Mouse (Mus musculus) T-helper 1 cell (primary cell): ENCODE measurements around the gene Rsph14.
"Not testable (repeated sequence)": the region's sequence is repeated elsewhere in the genome, so short reads cannot be mapped to it uniquely, and the experiment has no call there.

Source experiments
- in situ Hi-C: fragments of 300-600 bp; cut with MboI, MseI; formaldehyde crosslinking; loops from one replicate; pipeline ENCODE4 v1.15.1; 2025; ENCODE audit warnings: high pct_unique_total_duplicates

The Rsph14 gene

DNA sequence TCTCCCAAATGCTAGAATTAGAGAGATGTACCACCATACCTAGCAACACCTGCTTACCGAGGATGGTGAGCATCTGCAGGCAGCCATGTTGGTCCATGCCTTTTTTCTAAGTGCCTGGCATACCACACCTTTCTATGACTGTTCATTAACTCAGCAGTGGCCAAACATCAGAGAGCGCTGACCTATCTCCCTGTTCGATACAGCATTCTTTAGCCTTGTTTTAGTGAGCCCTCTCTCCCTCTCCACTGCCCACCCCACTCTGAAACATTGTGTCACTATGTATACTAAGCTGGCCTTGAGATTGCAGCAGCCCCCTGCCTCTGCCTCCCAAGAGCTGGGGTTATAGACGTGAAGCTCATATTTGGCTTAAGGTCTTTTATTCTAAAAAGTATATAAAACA is 21.3 kb upstream of the Rsph14 start:
- in situ Hi-C loops, result no loop called here

DNA sequence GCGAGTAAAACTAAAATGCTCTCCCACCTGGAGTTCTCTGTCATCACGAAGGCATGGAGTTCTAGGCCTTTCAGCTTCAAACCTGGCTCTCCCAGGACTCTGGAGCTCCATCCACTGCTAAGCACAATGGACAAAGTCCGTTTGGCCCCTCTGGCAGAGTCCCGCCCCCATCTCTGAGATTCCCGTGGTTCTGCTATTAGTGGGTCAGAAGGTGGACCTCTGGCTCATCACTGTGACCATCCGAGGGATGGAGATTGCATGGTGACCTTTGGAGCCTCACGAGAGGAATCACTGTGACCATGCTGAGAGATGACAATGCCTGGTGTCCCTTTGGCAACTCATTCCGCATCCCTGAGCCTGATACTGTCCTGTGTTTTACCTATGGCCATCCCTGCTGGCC is 20.5 kb upstream of the Rsph14 start:
- in situ Hi-C loops, result no loop called here

GRCm38 (mm10) chr10:75051364-75052074 is 19.1 kb upstream of the Rsph14 start:
- in situ Hi-C loops, result no loop called here

- in situ Hi-C loops, result no loop called here
Measured at GRCm38 (mm10) chr10:75048711-75049110, 16.3 kb upstream of the Rsph14 start.

DNA sequence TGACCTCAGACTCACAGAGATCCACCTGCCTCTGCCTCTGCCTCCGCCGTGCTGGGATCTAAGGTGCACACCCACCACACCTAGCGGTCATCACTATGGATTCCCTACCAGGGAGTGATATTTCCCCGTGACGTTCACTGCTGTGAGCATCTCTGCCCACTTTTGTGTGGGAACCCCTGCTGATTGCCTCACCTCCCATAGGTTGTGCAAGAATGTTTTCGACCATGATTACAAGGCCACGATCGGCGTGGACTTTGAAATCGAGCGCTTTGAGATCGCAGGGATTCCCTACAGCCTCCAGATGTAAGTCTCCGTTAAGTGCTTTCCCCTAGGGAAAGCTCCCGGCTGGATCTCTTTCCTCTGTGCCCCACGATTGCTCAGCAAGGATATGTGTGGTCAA is 13.4 kb upstream of the Rsph14 start:
- in situ Hi-C loops, result no loop called here

GRCm38 (mm10) chr10:75044459-75044858 is 12.1 kb upstream of the Rsph14 start:
- in situ Hi-C loops, result no loop called here

GRCm38 (mm10) chr10:75042060-75042459 is 9.7 kb upstream of the Rsph14 start:
- in situ Hi-C loops, result not testable (repeated sequence)

DNA sequence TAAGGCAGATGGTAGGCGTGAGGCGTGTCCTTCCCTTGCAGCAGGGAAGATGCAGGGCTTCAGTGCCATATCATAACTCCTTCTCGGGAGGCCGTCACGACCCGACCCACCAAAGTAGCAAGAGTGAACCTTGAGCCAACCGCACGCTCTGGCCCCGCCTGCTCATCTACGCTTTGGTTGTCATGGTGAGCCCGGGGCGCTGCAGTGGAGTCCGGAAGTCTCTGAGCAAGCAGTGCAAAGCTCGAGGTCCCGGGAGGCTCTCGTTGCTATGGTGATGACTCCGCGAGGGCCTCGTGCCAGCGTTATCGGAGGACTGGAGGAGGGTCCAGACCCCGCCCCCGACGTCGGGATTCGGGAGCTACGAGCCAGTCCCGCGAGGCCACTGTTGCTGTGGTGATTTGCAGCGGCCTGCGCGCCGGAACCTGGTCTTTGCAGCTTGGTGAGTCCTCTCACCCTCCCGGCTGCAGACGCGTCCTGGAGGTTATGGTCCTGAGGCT is 4.5 kb upstream of the Rsph14 start, which contains the start of gene Rab36:
Gene Rab36, plus strand, starts transcription at position 176 of the 497 bp plus-strand sequence.
- in situ Hi-C loops, result no loop called here

DNA sequence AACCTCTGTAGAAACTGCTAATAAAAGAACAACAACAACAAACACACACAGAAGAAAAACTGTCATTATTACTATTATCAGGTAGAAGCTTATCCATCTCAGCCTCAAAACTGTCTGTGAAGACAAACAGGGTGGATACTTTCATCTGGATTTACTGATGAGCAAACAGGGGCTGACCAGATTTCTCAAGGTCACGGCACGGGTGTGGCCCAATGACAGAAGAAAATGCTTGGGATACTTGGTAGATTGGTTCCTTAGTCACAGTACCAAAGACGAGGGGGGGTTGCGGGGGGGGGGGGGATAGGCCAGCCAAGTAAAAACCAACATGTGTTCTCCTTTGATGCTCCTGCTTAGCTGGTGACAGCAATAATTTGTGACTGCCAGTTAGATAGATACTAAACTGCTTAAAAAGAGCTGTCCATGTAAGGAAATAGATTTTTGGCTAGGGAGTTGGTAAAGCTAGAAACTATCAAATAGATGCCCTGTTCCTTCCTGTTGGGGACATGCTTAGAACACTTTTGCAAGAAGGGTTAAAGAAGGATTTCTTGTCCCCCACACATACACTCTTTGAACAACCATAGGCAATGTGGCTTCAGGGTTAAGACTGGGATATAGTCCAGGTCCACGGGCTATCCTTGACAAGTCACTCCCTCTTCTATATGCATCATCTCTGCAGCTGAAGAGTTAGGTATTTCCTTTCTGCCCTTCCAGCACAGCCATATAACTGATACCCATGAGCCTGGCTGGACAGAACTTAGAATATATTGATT is 856 bp downstream of the Rsph14 start:
- in situ Hi-C loops, result no loop called here

DNA sequence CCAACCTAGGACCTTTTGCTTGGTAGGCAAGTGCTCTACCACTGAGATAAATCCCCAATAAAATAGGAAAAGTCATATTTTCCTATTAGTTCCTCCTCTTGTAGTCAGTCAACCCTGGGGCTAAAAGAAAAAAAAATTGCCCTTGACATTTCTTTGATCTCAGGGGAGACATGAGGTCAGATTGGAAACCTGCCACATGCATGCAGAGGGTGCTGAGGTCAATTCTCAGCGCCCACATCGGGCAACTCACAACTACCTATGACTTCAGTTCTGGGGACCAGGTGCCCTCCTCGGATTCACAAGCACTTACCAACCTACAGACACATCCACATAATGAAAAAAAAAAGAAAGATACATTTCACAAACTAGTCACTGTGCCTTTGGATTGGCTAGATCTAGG is 2.2 kb downstream of the Rsph14 start:
- in situ Hi-C loops, result no loop called here

- in situ Hi-C loops, result no loop called here
Measured at GRCm38 (mm10) chr10:75029677-75030076, 2.7 kb downstream of the Rsph14 start.

- in situ Hi-C loops, result no loop called here
Measured at GRCm38 (mm10) chr10:75028743-75029142, 3.6 kb downstream of the Rsph14 start.

DNA sequence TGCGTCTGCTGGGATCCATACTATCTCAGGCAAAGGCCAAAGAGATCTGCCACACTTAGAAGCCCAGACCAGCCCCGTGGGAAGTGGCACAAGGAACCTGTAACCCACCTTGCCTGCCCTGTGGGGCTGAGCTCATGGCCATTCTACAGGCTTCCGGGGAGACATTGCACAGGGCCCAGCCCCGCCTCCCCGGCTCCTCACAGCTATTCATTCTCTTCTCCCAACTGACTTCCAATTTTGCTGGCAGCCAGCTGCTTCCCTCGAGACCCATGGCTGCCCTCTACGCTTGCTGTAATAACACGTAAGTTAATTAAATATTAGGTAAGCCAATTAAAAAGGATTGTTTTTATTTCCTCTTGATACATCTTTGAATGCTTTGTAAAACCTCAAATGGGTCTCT is 5.9 kb downstream of the Rsph14 start:
- in situ Hi-C loops, result no loop called here

- in situ Hi-C loops, result loop anchor here (5.0 kb wide), 1 partner anchor 79 kb away; no protein-coding TSS in a partner anchor
Measured at GRCm38 (mm10) chr10:75021138-75021537, 11.2 kb downstream of the Rsph14 start.

DNA sequence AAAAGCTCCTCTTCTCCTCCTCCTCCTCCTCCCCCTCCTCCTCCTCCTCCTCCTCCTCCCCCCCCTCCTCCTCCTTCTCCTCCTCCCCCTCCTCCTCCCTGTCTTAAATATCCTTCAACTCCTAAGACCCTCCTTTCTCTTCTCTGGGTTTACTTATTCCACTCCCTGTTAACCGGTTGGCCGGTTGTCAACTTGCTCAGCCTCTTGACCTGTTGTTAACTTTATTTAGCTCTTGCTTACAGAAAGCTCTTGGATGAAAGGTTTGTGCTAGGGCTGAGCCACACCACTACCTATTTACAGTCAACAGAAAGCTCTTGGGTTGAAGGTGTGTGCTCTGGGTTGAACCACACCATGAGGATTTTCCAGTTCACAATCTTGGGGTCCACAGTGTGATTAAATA is 12.1 kb downstream of the Rsph14 start:
- in situ Hi-C loops, result loop anchor here (5.0 kb wide), 1 partner anchor 78 kb away; no protein-coding TSS in a partner anchor

- in situ Hi-C loops, result no loop called here
Measured at GRCm38 (mm10) chr10:75016481-75016880, 15.9 kb downstream of the Rsph14 start.

GRCm38 (mm10) chr10:75015465-75015864 is 16.9 kb downstream of the Rsph14 start:
- in situ Hi-C loops, result no loop called here

DNA sequence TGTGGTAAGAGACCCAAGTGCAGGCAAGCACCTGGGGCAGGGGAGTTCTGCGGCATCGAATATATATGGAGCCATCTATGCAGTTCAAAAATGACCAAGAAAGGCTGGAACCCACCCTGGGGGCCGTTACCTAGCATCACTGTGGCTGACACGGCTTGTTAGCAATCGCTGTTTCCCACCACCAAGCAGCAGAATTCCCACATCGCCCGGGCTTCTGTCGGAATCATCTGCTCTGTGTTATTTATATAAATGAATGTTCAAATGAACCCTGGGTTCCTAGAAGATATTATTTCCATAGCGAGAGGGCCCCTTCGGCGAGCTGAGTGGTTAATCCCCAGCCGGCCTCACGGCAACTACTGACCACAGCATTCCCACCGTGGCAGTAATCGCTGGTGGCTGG is 21.7 kb downstream of the Rsph14 start:
- in situ Hi-C loops, result no loop called here

DNA sequence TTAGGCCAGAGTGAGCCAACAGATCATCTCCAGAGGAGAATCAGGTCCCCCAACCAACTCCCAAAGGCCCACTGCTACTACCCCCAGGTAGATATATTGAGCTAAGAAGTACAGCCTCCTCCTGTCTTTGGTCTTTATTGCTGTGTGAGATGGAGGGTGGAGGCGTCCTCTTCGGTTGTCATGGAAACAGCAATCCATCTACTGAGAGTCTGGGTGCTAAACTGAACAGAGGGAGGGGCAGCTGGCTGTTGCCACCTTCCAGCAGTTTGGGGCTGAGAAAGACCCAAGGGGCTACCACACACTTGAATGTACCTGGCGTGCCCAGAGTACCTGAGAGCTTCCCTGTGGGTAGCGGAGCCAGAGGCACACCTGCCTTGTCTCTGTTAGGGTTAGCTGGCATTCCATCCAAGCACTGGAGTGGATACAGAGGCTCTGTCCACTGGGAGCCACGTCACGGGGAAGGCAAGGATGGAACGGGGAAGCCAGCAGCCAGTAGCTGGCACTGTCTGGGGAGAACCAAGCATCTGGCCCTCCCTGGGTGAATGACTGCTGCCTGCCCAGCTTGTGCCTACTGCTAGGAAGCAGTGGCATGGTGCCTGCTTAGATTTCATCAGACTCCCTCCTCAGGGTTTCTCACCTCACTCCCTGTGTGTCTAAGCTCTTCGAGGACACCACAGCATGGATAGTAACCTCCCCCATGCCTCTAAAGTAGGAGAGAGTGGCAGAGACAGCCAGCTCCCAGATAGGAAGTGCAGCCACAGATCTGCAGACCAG is 25.3 kb downstream of the Rsph14 start:
- in situ Hi-C loops, result no loop called here

DNA sequence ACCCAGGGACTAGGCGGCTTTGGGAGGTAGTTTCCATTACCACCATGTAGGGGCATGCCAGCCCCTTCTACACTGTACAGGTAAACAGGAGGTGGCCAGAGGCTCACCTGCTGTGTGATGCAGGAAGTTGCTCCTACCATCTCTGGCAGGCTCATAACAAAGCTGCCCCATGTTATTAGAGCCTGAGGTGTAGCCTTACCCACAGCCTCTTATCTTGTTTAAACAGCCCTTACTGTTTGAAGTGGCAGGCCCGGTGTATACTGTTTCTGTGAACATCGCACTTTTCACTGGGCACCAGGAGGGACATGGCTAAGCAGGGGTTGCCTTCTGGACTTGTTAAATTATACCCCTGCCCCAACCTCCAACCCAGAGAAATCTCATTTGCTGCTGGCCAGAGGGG is 28.3 kb downstream of the Rsph14 start:
- in situ Hi-C loops, result no loop called here

- in situ Hi-C loops, result no loop called here
Measured at GRCm38 (mm10) chr10:75001391-75001790, 31.0 kb downstream of the Rsph14 start.

DNA sequence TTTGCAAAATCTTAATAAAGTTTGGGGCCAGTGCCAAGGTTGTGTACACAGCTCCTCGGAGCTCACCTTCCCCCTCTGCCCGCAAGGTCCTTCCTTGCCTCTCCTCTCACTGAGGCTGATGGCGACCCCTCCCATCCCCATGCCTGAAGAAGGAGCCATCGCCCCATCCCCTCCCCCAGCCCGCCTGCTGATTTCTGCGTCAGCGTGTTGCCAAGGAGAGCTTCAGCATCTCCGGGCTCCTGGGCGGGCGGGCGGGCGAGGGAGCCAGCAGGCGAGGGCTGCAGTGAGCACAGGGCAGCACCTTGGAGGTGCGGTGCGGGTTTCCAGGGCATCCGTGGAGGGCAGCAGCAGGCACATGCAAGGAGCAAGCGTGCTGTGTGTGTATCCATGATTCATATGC is 37.0 kb downstream of the Rsph14 start:
- in situ Hi-C loops, result no loop called here
